Mouse (Mus musculus): Measurements from ENCODE around the gene Gm45213. TPM values are rescaled to one million over a fixed set of nuclear protein-coding genes. Genes with fewer than 3 reads are reported as not detected.

Gene Gm45213
- polyA plus RNA-seq, 1 experiment from 2014 or later, result not detected

DNA sequence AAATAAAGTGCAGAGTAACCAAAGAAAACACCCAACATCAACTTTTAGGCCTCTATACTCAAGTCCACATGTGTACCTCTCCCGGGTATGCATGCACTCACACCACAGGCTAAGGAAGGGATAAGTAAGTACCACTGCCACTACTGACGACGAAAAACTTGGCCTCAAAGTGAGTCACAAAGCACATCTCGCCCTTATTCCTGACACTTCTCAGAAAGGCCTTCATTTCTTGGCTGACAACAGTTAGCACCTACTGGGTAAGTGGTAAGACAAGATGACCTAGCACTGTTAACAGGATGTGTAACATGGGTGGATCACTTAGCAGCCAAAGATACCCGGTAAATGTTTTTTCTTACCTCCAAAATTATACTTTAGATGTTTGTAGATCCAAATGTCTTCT lies 61.1 kb downstream of the Gm45213 start:
- Histone ChIP-seq H3K9ac (replicated peaks; ENCODE audit: low read length) (no peak overlapping the region), H3K9me3 (ENCODE audit: low read length) (no peaks in the 10 kb centered on the region), H3K27me3 (ENCODE audit: insufficient read depth, low read length) (no peaks in the 10 kb centered on the region), H3K27ac (ENCODE audit: low read length) (no peak overlapping the region), H3K4me2 (replicated peaks; ENCODE audit: low read depth, low read length) (no peak overlapping the region), H3K4me3 (ENCODE audit: low read length) (no peak overlapping the region), H3K4me1 (ENCODE audit: insufficient read depth, low read length) (no peaks in the 10 kb centered on the region; the same call in 1 of the 2 replicates), H3K36me3 (ENCODE audit: insufficient read depth, low read length) (no peaks in the 10 kb centered on the region)
- ATAC-seq (ENCODE audit: low FRiP score, low TSS enrichment), result no peak
- WGBS, result 90% methylated on average over 5 of the region's 5 CpGs

DNA sequence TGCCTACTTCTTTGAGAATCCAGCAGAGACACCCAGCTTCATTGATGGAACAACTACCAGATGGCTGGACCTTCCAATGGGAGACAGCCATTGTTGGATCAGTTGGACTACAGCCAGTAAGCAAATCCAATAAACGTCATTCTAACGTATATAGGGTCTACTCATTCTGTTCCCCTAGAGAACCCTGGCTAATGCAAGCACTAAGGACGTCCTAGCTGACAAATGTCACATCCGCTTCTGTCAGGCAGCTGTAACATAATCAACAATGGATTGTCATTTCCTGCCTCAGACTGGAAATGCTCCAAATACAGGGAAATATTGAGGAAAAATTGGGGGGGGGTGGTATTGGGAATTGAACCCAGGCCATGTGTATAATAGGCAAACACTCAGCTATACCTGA lies 62.4 kb downstream of the Gm45213 start:
- H3K27ac ChIP-seq (ENCODE audit: low read length), result no peak overlapping the region
- no peaks in the 10 kb centered on the region for H3K9me3 ChIP-seq (ENCODE audit: low read length)
- H3K4me3 ChIP-seq (ENCODE audit: low read length), result no peak overlapping the region
- H3K4me1 ChIP-seq (ENCODE audit: insufficient read depth, low read length), result peaks cover 5% of the 10 kb centered on the region; the same call in 1 of the 2 replicates
- H3K9ac ChIP-seq (replicated peaks; ENCODE audit: low read length), result no peak overlapping the region
- ATAC-seq (ENCODE audit: low FRiP score, low TSS enrichment), result no peak
- no peak overlapping the region for H3K4me2 ChIP-seq (replicated peaks; ENCODE audit: low read depth, low read length)
- H3K36me3 ChIP-seq (ENCODE audit: insufficient read depth, low read length), result no peaks in the 10 kb centered on the region
- no peaks in the 10 kb centered on the region for H3K27me3 ChIP-seq (ENCODE audit: insufficient read depth, low read length)
- WGBS, result 55% methylated on average over 4 of the region's 4 CpGs

DNA sequence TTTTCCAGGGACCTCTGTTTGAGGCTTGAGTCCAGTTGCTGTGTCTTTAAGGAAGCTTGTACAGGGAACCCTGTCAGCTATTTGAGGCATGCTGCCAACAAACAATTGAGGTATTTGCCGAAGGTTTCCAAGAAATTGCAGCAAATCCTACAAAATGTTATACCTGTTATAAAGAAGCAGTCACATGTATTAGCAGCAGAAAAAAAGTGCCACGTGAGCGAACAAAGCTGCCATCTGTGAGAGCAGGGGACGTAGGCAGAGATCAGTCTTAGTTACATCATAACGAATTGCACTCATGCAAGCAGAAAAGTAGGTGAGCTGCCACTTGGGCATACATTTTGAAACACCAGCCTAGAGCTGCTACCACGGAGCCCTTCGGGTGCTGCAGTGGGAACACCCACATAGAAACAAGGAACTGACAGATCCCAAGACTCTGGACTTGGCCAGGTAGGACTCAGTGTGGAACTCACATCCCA lies 63.2 kb downstream of the Gm45213 start:
- Histone ChIP-seq H3K4me3 (ENCODE audit: low read length) (no peak overlapping the region), H3K9me3 (ENCODE audit: low read length) (no peaks in the 10 kb centered on the region), H3K27me3 (ENCODE audit: insufficient read depth, low read length) (no peaks in the 10 kb centered on the region), H3K27ac (ENCODE audit: low read length) (no peak overlapping the region), H3K4me1 (ENCODE audit: insufficient read depth, low read length) (peaks cover 13% of the 10 kb centered on the region; the same call in 1 of the 2 replicates), H3K36me3 (ENCODE audit: insufficient read depth, low read length) (no peaks in the 10 kb centered on the region), H3K4me2 (replicated peaks; ENCODE audit: low read depth, low read length) (no peak overlapping the region), H3K9ac (replicated peaks; ENCODE audit: low read length) (no peak overlapping the region)
- no peak for ATAC-seq (ENCODE audit: low FRiP score, low TSS enrichment)
- 60% methylated on average over 7 of the region's 7 CpGs for WGBS

DNA sequence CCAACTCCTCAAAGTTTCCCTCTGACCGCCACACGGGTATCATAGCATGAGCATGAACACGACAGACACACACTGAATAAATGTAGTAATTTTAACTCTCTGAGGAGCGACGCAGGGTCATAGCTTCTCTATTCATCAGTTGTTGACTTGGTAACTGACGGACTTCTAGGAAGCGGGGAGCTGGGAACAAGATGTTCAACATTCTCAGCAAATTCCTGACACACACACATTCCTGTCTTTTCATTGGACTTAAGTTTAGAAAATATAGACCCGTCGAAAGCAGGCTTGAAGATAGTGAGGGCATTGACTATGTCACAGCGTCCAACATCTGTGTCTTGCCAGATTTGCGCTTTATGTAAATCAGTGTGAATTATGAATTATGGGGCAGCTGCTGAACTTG lies 63.8 kb downstream of the Gm45213 start:
- no peaks in the 10 kb centered on the region for H3K36me3 ChIP-seq (ENCODE audit: insufficient read depth, low read length)
- H3K4me2 ChIP-seq (replicated peaks; ENCODE audit: low read depth, low read length), result no peak overlapping the region
- ATAC-seq (ENCODE audit: low FRiP score, low TSS enrichment), result no peak
- H3K27me3 ChIP-seq (ENCODE audit: insufficient read depth, low read length), result no peaks in the 10 kb centered on the region
- peaks cover 19% of the 10 kb centered on the region; the same call in 1 of the 2 replicates for H3K4me1 ChIP-seq (ENCODE audit: insufficient read depth, low read length)
- H3K9ac ChIP-seq (replicated peaks; ENCODE audit: low read length), result no peak overlapping the region
- no peak overlapping the region for H3K27ac ChIP-seq (ENCODE audit: low read length)
- 67% methylated on average over 11 of the region's 11 CpGs for WGBS
- no peak overlapping the region for H3K4me3 ChIP-seq (ENCODE audit: low read length)
- no peaks in the 10 kb centered on the region for H3K9me3 ChIP-seq (ENCODE audit: low read length)

DNA sequence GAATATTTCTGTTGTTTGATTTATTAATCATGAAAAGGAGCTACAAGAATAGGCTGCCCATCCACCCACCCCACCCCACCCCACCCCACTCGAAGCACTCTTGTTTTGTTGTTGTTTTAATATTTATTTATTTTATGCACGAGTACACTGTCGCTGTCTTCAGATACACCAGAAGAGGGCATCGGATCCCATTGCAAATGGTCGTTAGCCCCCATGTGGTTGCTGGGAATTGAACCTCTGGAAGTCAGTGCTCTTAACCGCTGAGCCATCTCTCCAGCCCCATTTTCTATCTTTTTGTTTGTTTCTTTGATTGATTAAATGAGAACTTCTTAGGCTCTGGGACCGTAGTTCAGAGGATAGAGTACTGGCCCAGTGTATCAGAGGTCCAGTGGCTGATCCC lies 64.5 kb downstream of the Gm45213 start:
- Histone ChIP-seq H3K9me3 (ENCODE audit: low read length) (no peaks in the 10 kb centered on the region), H3K27me3 (ENCODE audit: insufficient read depth, low read length) (no peaks in the 10 kb centered on the region), H3K4me3 (ENCODE audit: low read length) (no peak overlapping the region), H3K9ac (replicated peaks; ENCODE audit: low read length) (no peak overlapping the region), H3K27ac (ENCODE audit: low read length) (no peak overlapping the region), H3K4me2 (replicated peaks; ENCODE audit: low read depth, low read length) (no peak overlapping the region), H3K36me3 (ENCODE audit: insufficient read depth, low read length) (no peaks in the 10 kb centered on the region), H3K4me1 (ENCODE audit: insufficient read depth, low read length) (peaks cover 23% of the 10 kb centered on the region; the same call in 1 of the 2 replicates)
- 16% methylated on average over 7 of the region's 7 CpGs for WGBS
- ATAC-seq (ENCODE audit: low FRiP score, low TSS enrichment), result no peak

DNA sequence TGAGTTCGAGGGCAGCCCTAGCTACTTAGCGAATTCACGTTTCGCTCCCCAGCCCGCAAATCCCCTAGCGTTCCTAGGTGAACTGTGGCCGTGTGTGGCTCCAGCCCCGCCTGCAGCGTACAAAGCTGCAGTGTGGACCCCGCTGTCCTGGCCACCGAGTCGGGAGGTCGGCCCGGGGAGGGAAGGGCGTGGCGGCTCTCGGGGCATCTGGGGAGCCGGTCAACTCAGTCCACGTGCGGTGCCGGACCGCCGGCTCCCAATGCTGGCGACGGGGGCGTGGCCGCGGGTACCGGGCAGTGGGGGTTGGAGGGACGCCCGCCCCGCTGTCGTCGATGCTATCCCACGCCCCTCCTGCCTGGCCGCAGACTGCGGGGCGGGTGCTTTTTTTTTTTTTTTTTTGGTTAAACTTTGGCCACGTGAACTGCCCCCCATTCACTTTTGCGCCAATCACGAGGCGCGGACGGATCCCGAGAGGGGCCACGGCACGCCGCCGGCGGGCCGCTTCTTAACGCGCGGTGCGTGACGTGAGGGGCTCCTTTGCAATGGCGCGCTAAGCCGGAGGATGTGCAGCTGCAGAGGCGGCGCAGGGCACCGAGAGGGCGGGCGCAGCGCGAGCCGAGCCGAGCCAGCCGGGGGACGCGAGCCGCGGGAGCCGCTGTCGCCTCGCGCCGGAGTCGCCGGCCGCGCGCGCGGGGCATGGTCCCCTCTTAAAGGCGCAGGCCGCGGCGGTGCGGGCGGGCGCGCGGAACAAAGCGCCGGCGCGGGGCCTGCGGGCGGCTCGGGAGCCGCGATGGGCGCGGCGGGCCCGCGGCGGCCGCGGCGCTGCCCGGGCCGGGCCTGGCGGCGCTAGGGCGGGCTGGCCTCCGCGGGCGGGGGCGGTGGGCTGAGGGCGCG lies 65.8 kb downstream of the Gm45213 start, which contains the start of gene Chsy1:
TSS of gene Chsy1 (plus strand) at position 555 of the 894 bp plus-strand sequence.
- Histone ChIP-seq H3K4me1 (ENCODE audit: insufficient read depth, low read length) (peaks cover 32% of the 10 kb centered on the region; the same call in 1 of the 2 replicates), H3K4me3 (ENCODE audit: low read length) (peak within 1 kb of the TSS; percentile 89), H3K36me3 (ENCODE audit: insufficient read depth, low read length) (no peaks in the 10 kb centered on the region), H3K4me2 (replicated peaks; ENCODE audit: low read depth, low read length) (peak within 1 kb of the TSS; percentile 87), H3K27ac (ENCODE audit: low read length) (peak within 1 kb of the TSS; percentile 89), H3K9me3 (ENCODE audit: low read length) (no peaks in the 10 kb centered on the region), H3K27me3 (ENCODE audit: insufficient read depth, low read length) (no peaks in the 10 kb centered on the region), H3K9ac (replicated peaks; ENCODE audit: low read length) (peak within 1 kb of the TSS; percentile 92)
- ATAC-seq (ENCODE audit: low FRiP score, low TSS enrichment), result peak; percentile 87
- under 1% methylated on average over 105 of the region's 123 CpGs for WGBS

DNA sequence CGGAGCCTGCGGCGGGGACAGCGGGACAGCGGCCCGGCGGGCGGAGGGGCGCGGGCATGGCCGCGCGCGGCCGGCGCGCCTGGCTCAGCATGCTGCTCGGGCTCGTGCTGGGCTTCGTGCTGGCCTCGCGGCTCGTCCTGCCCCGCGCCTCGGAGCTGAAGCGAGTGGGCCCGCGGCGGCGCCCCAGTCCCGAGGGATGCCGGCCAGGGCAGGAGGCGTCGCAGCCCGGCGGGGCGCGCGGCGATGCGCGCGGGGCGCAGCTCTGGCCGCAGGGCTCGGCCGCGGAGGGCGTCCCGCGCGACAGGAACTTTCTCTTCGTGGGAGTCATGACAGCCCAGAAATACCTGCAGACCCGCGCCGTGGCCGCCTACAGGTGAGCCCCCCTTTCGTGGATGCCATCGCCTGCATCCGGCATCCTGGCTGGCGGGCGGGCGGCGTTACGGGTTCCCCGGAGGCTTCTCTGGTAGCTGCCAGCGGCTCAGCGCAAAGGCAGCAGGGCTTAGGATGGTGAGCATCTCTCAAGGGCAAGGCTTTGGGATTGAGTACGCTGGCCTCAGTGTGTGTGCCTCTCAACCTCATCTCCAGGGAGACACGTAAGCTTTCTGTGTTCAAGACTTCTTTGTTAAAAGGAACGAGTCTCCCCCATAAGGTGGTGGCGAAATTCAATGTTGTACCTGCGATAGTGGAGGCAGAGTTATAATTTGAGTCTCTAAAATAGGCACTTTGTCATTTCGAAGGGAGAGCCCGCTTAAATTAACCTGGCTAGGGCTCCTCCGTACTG lies 66.6 kb downstream of the Gm45213 start:
- H3K27me3 ChIP-seq (ENCODE audit: insufficient read depth, low read length), result no peaks in the 10 kb centered on the region
- H3K4me1 ChIP-seq (ENCODE audit: insufficient read depth, low read length), result peaks cover 32% of the 10 kb centered on the region; the same call in 1 of the 2 replicates
- under 1% methylated on average over 49 of the region's 77 CpGs for WGBS
- peak overlapping the region; percentile 89 for H3K27ac ChIP-seq (ENCODE audit: low read length)
- ATAC-seq (ENCODE audit: low FRiP score, low TSS enrichment), result peak; percentile 20
- H3K4me3 ChIP-seq (ENCODE audit: low read length), result peak overlapping the region; percentile 89
- H3K4me2 ChIP-seq (replicated peaks; ENCODE audit: low read depth, low read length), result peak overlapping the region; percentile 87
- no peaks in the 10 kb centered on the region for H3K9me3 ChIP-seq (ENCODE audit: low read length)
- H3K36me3 ChIP-seq (ENCODE audit: insufficient read depth, low read length), result no peaks in the 10 kb centered on the region
- peak overlapping the region; percentile 92 for H3K9ac ChIP-seq (replicated peaks; ENCODE audit: low read length)

DNA sequence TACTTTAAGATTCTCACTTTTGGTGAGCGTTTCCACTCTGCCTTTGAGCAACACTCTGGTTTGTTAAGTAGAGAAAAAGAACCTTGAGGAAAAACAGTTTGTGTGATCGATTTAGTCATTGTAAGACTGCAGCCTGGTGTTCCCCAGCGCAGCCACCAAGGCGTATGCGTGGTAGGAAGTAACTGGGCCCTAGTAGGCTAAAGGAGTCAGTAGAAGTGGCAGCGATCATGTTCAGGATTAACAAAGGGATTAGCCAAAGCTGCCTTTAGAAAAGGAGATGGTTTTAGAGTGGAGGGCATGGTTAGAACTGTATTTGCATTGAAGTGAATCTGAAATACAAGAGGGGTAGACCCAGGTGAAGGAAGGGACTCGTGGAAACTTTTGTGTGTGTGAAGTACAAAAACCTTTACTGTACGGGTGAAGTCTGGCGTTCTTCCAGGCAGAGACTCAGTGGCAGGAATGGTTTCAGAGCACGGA lies 67.3 kb downstream of the Gm45213 start:
- ATAC-seq (ENCODE audit: low FRiP score, low TSS enrichment), result no peak
- Histone ChIP-seq H3K4me3 (ENCODE audit: low read length) (peak overlapping the region; percentile 89), H3K27me3 (ENCODE audit: insufficient read depth, low read length) (no peaks in the 10 kb centered on the region), H3K27ac (ENCODE audit: low read length) (peak overlapping the region; percentile 89), H3K36me3 (ENCODE audit: insufficient read depth, low read length) (no peaks in the 10 kb centered on the region), H3K4me2 (replicated peaks; ENCODE audit: low read depth, low read length) (peak overlapping the region; percentile 87), H3K9me3 (ENCODE audit: low read length) (no peaks in the 10 kb centered on the region), H3K4me1 (ENCODE audit: insufficient read depth, low read length) (peaks cover 36% of the 10 kb centered on the region; the same call in 1 of the 2 replicates), H3K9ac (replicated peaks; ENCODE audit: low read length) (peak overlapping the region; percentile 92)
- 1% methylated on average over 10 of the region's 10 CpGs for WGBS

DNA sequence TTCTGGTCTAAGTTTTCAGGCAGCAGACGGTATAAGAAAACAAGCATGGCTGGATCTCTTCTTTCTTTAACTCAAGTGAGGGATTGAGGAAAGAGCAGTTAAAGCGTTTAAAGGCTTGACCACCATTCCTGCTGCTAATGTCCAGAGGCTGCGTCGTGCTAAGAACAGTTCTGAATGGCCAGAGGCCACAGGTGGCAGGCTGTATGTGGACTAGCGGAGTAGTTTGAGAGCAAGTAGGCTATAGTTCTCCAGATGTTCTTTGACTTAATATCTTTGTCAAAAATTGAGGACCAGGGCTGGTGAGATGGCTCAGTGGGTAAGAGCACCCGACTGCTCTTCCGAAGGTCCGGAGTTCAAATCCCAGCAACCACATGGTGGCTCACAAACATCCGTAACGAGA lies 67.8 kb downstream of the Gm45213 start:
- no peaks in the 10 kb centered on the region for H3K36me3 ChIP-seq (ENCODE audit: insufficient read depth, low read length)
- H3K4me3 ChIP-seq (ENCODE audit: low read length), result peak overlapping the region; percentile 89
- H3K4me2 ChIP-seq (replicated peaks; ENCODE audit: low read depth, low read length), result peak overlapping the region; percentile 87
- 60% methylated on average over 10 of the region's 10 CpGs for WGBS
- peak overlapping the region; percentile 92 for H3K9ac ChIP-seq (replicated peaks; ENCODE audit: low read length)
- no peaks in the 10 kb centered on the region for H3K27me3 ChIP-seq (ENCODE audit: insufficient read depth, low read length)
- no peak overlapping the region for H3K27ac ChIP-seq (ENCODE audit: low read length)
- ATAC-seq (ENCODE audit: low FRiP score, low TSS enrichment), result no peak
- no peaks in the 10 kb centered on the region for H3K9me3 ChIP-seq (ENCODE audit: low read length)
- H3K4me1 ChIP-seq (ENCODE audit: insufficient read depth, low read length), result peaks cover 41% of the 10 kb centered on the region; the same call in 1 of the 2 replicates

Data from kidney, embryonic 16.5 days (tissue).